Mouse (Mus musculus): ENCODE results near the gene Sdk2. TPM values are rescaled to one million over a fixed set of nuclear protein-coding genes. Genes with fewer than 3 reads are reported as not detected.

Gene Sdk2
- total and polyA plus RNA-seq, 3 experiments, result 0.13 TPM; not detected in 2

DNA sequence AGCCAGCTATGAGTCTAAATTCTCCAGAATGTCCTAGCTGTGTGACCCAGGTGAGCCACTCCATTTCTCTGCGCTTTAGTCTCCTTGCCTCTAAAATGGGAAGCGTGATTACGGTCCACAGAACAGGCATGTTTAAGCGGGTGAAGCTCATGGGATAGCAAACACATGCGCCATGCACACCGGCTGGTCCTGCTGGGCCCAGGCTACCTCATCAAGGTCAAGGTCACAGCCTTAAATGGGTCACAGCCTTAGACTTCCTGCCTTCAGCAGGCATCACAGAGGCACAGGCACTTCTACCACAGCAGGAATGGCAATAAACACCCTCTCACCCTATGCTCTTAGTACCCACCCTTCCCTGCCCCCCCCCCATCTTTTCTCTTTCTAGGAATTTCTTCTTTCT lies 72.9 kb downstream of the Sdk2 start:
- TF ChIP-seq SIN3A (IDR thresholded peaks at IDR 0.05; ENCODE audit: low read length) (no peak), MEF2A (IDR thresholded peaks at IDR 0.05; ENCODE audit: extremely low read depth, insufficient replicate concordance, low read depth, low read length, poor library complexity, severe bottlenecking) (no peak), RCOR1 (IDR thresholded peaks at IDR 0.05; ENCODE audit: low read depth, low read length) (no peak), ZNF384 (IDR thresholded peaks at IDR 0.05; ENCODE audit: low read depth, low read length) (no peak), MAZ (IDR thresholded peaks at IDR 0.05; ENCODE audit: low read depth, low read length) (no peak), CHD2 (IDR thresholded peaks at IDR 0.05; ENCODE audit: low read length) (no peak), MYC (IDR thresholded peaks at IDR 0.05; ENCODE audit: low read depth, low read length) (no peak), TCF12 (IDR thresholded peaks at IDR 0.05; ENCODE audit: low read depth, low read length) (no peak), ZMIZ1 (IDR thresholded peaks at IDR 0.05; ENCODE audit: low read depth, low read length) (no peak), UBTF (IDR thresholded peaks at IDR 0.05; ENCODE audit: borderline replicate concordance, insufficient read depth, low read depth, low read length) (no peak), JUND (IDR thresholded peaks at IDR 0.05; ENCODE audit: low read depth, low read length) (no peak), ZKSCAN1 (IDR thresholded peaks at IDR 0.05; ENCODE audit: low read depth, low read length) (no peak), MAX (IDR thresholded peaks at IDR 0.05; ENCODE audit: low read length) (no peak), GATA1 (IDR thresholded peaks at IDR 0.05; ENCODE audit: low read depth, low read length) (no peak), TAL1 (IDR thresholded peaks at IDR 0.05; ENCODE audit: low read length) (no peak), ELF1 (IDR thresholded peaks at IDR 0.05; ENCODE audit: low read depth, low read length) (no peak)
- no peak overlapping the region for H3K9ac ChIP-seq (ENCODE audit: control insufficient read depth, low read depth, low read length, poor library complexity, severe bottlenecking)
- no peak overlapping the region for H3K27ac ChIP-seq (ENCODE audit: control insufficient read depth, low read depth, low read length)
- no peak overlapping the region for H3K4me3 ChIP-seq (ENCODE audit: control insufficient read depth in 1 of 2, insufficient read depth in 1 of 2, low read depth in 2 of 2, low read length in 2 of 2)
- no peak for DNase-seq (ENCODE audit: low read depth, low spot score)
- H3K27me3 ChIP-seq (ENCODE audit: control insufficient read depth in 1 of 2, insufficient read depth in 2 of 2, low read length in 2 of 2), result no peaks in the 10 kb centered on the region
- H3K4me1 ChIP-seq (ENCODE audit: control insufficient read depth in 1 of 2, insufficient read depth in 2 of 2, low read length in 2 of 2), result no peaks in the 10 kb centered on the region
- H3K36me3 ChIP-seq (ENCODE audit: control insufficient read depth in 1 of 2, insufficient read depth in 2 of 2, low read length in 2 of 2), result no peaks in the 10 kb centered on the region
- H3K9me3 ChIP-seq (replicated peaks; ENCODE audit: insufficient read depth, low read length), result no peaks in the 10 kb centered on the region
- no peaks in the 10 kb centered on the region for H3K79me2 ChIP-seq (ENCODE audit: control insufficient read depth, insufficient read depth, low read length, poor library complexity)

DNA sequence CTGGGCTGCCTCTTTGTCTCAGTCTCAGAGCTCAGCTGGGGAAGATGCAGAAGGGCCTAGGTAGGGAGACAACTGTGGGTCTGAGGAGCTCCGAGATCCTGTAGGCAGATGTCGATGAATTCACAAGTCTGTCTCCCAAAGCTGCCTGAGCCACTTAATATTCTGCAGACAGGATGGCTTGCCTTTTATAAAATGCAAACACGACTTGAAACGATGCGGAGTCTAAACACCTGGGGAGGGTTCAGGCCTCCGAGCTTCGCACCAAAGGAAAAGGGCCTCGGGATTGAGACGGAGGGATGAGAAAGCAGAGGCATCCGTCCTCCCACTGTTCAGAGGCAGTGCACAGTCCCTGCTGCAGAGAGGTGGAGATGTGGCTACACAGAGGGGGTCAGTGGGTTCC lies 74.0 kb downstream of the Sdk2 start:
- Histone ChIP-seq H3K79me2 (ENCODE audit: control insufficient read depth, insufficient read depth, low read length, poor library complexity) (no peaks in the 10 kb centered on the region), H3K9ac (ENCODE audit: control insufficient read depth, low read depth, low read length, poor library complexity, severe bottlenecking) (no peak overlapping the region), H3K27me3 (ENCODE audit: control insufficient read depth in 1 of 2, insufficient read depth in 2 of 2, low read length in 2 of 2) (no peaks in the 10 kb centered on the region), H3K4me1 (ENCODE audit: control insufficient read depth in 1 of 2, insufficient read depth in 2 of 2, low read length in 2 of 2) (no peaks in the 10 kb centered on the region), H3K9me3 (replicated peaks; ENCODE audit: insufficient read depth, low read length) (no peaks in the 10 kb centered on the region), H3K4me3 (ENCODE audit: control insufficient read depth in 1 of 2, insufficient read depth in 1 of 2, low read depth in 2 of 2, low read length in 2 of 2) (no peak overlapping the region), H3K27ac (ENCODE audit: control insufficient read depth, low read depth, low read length) (no peak overlapping the region), H3K36me3 (ENCODE audit: control insufficient read depth in 1 of 2, insufficient read depth in 2 of 2, low read length in 2 of 2) (no peaks in the 10 kb centered on the region)
- no peak for DNase-seq (ENCODE audit: low read depth, low spot score)
- TF ChIP-seq GATA1 (IDR thresholded peaks at IDR 0.05; ENCODE audit: low read depth, low read length) (no peak), MYB (IDR thresholded peaks at IDR 0.05; ENCODE audit: low read depth, low read length) (no peak), KAT2A (conservative IDR thresholded peaks at IDR 0.05; ENCODE audit: low read depth, low read length) (no peak), EP300 (IDR thresholded peaks at IDR 0.05; ENCODE audit: low read depth in 1 of 2, low read length in 2 of 2) (no peak), USF2 (IDR thresholded peaks at IDR 0.05; ENCODE audit: borderline replicate concordance in 1 of 2, insufficient read depth in 1 of 2, low read depth in 1 of 2, low read length in 2 of 2) (no peak), USF1 (IDR thresholded peaks at IDR 0.05; ENCODE audit: low read depth, low read length) (no peak), NRF1 (IDR thresholded peaks at IDR 0.05; ENCODE audit: insufficient read depth, low read depth, low read length, poor library complexity, severe bottlenecking) (no peak), NELFE (IDR thresholded peaks at IDR 0.05; ENCODE audit: low read depth, low read length) (no peak), UBTF (IDR thresholded peaks at IDR 0.05; ENCODE audit: borderline replicate concordance, insufficient read depth, low read depth, low read length) (no peak), ZMIZ1 (IDR thresholded peaks at IDR 0.05; ENCODE audit: low read depth, low read length) (no peak), CHD1 (IDR thresholded peaks at IDR 0.05; ENCODE audit: low read depth, low read length) (no peak), MAZ (IDR thresholded peaks at IDR 0.05; ENCODE audit: low read depth, low read length) (no peak), E2F4 (IDR thresholded peaks at IDR 0.05; ENCODE audit: borderline replicate concordance, low read depth, low read length) (no peak), MXI1 (IDR thresholded peaks at IDR 0.05; ENCODE audit: low read depth, low read length) (no peak), ZKSCAN1 (IDR thresholded peaks at IDR 0.05; ENCODE audit: low read depth, low read length) (no peak), TCF12 (IDR thresholded peaks at IDR 0.05; ENCODE audit: low read depth, low read length) (no peak), ZC3H11A (IDR thresholded peaks at IDR 0.05; ENCODE audit: low read depth, low read length) (no peak), BHLHE40 (IDR thresholded peaks at IDR 0.05; ENCODE audit: borderline replicate concordance, low read depth, low read length) (no peak)
